ENCODE assay signal across 8 mouse cellular contexts in genomic region chr16:38619054-38619453, GRCm38 (mm10).
DNase-seq lines count a peak whose midpoint lies in the region; ATAC-seq and TF ChIP-seq lines count a peak whose summit lies in the region.

No protein-coding gene starts in this region.

- 0 out of 2 replicates have a peak, but pooled peaks cover 3% of the 10 kb centered on the region for H3K36me3 ChIP-seq in kidney, embryonic 14.5 days (ENCODE audit: control insufficient read depth, insufficient read depth, low read length)
- H3K36me3 ChIP-seq in hindbrain, postnatal 0 days (ENCODE audit: insufficient read depth, low read length) = no peaks in the 10 kb centered on the region
- H3K36me3 ChIP-seq in midbrain, embryonic 12.5 days = no peaks in the 10 kb centered on the region

- peak; percentile 86 for TF ChIP-seq CTCF in hindbrain, postnatal 0 days (IDR thresholded peaks at IDR 0.05; ENCODE audit: low read depth)
- peak; percentile 90 for TF ChIP-seq CTCF in left cerebral cortex, adult 2 months (IDR thresholded peaks at IDR 0.05)

- no peaks in the 10 kb centered on the region for H3K9me3 ChIP-seq in kidney, embryonic 14.5 days (ENCODE audit: control insufficient read depth, low read length)
- no peaks in the 10 kb centered on the region for H3K9me3 ChIP-seq in hindbrain, postnatal 0 days (ENCODE audit: low read length)
- no peaks in the 10 kb centered on the region for H3K9me3 ChIP-seq in midbrain, embryonic 12.5 days

- no peaks in the 10 kb centered on the region for H3K27me3 ChIP-seq in kidney, embryonic 14.5 days (ENCODE audit: control insufficient read depth, insufficient read depth, low read length)
- no peaks in the 10 kb centered on the region for H3K27me3 ChIP-seq in hindbrain, postnatal 0 days (ENCODE audit: insufficient read depth, low read length)
- no peaks in the 10 kb centered on the region for H3K27me3 ChIP-seq in midbrain, embryonic 12.5 days

- intact Hi-C loops in left cerebral cortex, adult 2 months (cut with DNase I) = no loop called here

- no peak for ATAC-seq in kidney, embryonic 14.5 days (ENCODE audit: low FRiP score, low TSS enrichment)
- peak; percentile 98 for ATAC-seq in frontal cortex, adult (ENCODE audit: low TSS enrichment)
- peak; percentile 87 for ATAC-seq in hindbrain, postnatal 0 days
- ATAC-seq in midbrain, embryonic 12.5 days (ENCODE audit: low FRiP score, low read depth) = peak; percentile 54

- peak; percentile 34 for DNase-seq in kidney, adult 11 months
- peak; percentile 50 to 69 for DNase-seq in cerebellum, adult 18-20 months
- peak; percentile 88 for DNase-seq in hindbrain, postnatal 0 days (ENCODE audit: low spot score)
- peak; percentile 77 to 83 for DNase-seq in left cerebral cortex, adult 2 months (ENCODE audit: extremely low spot score in 1 of 2, low spot score in 2 of 2)
- peak; percentile 79 for DNase-seq in right cerebral cortex, postnatal 4 days

- no peak overlapping the region for H3K9ac ChIP-seq in kidney, embryonic 14.5 days (ENCODE audit: low read depth, low read length)
- H3K9ac ChIP-seq in hindbrain, postnatal 0 days (replicated peaks; ENCODE audit: low read length) = no peak overlapping the region
- H3K9ac ChIP-seq in midbrain, embryonic 12.5 days (replicated peaks) = no peak overlapping the region

- no peaks in the 10 kb centered on the region for H3K4me1 ChIP-seq in kidney, embryonic 14.5 days (ENCODE audit: control insufficient read depth, insufficient read depth, low read length)
- no peaks in the 10 kb centered on the region for H3K4me1 ChIP-seq in hindbrain, postnatal 0 days (ENCODE audit: insufficient read depth, low read length)
- no peaks in the 10 kb centered on the region for H3K4me1 ChIP-seq in midbrain, embryonic 12.5 days

- no peak overlapping the region for H3K27ac ChIP-seq in kidney, embryonic 14.5 days (ENCODE audit: low read depth, low read length)
- no peak overlapping the region for H3K27ac ChIP-seq in hindbrain, postnatal 0 days
- no peak overlapping the region for H3K27ac ChIP-seq in left cerebral cortex, adult 2 months
- H3K27ac ChIP-seq in midbrain, embryonic 12.5 days (replicated peaks) = no peak overlapping the region

- WGBS in kidney, embryonic 14.5 days = 24% methylated on average over 6 of the region's 6 CpGs
- WGBS in hindbrain, postnatal 0 days = 19% methylated on average over 6 of the region's 6 CpGs
- 19% methylated on average over 6 of the region's 6 CpGs for WGBS in midbrain, embryonic 12.5 days

- H3K4me3 ChIP-seq in kidney, embryonic 14.5 days (ENCODE audit: low read length) = no peak overlapping the region
- H3K4me3 ChIP-seq in hindbrain, postnatal 0 days (ENCODE audit: low read length) = no peak overlapping the region
- no peak overlapping the region for H3K4me3 ChIP-seq in left cerebral cortex, adult 2 months
- no peak overlapping the region for H3K4me3 ChIP-seq in midbrain, embryonic 12.5 days

- no peak overlapping the region for H3K4me2 ChIP-seq in kidney, embryonic 14.5 days (replicated peaks; ENCODE audit: low read depth, low read length)
- H3K4me2 ChIP-seq in hindbrain, postnatal 0 days (ENCODE audit: low read depth, low read length) = no peak overlapping the region
- H3K4me2 ChIP-seq in midbrain, embryonic 12.5 days (replicated peaks) = no peak overlapping the region

Comparison
In these comparisons a context has a peak if more than half of its experiments do, and no peak if none do; other contexts are left out.
1. DNase-seq: peak in every context shown above with its lines; median percentile 88 in hindbrain, postnatal 0 days; 80 in left cerebral cortex, adult 2 months; 79 in right cerebral cortex, postnatal 4 days; 60 in cerebellum, adult 18-20 months; 34 in kidney, adult 11 months.